Mouse (Mus musculus) Patski (cell line): ENCODE results near the gene Il31. TPM values are rescaled to one million over a fixed set of nuclear protein-coding genes. Genes with fewer than 3 reads are reported as not detected.

Source experiments
- ATAC-seq: fragments of 100-300 bp; one replicate; pipeline ENCODE4 v1.8.0; 2021
- CTCF ChIA-PET: fragments of 350-600 bp; sonication (Branson Sonifier 250); formaldehyde crosslinking; loops from one replicate; lab custom pipeline; 2022; ENCODE audit warnings: inconsistent platforms; lab: Charles Lee
- POLR2A ChIA-PET: fragments of 350-600 bp; sonication (Branson Sonifier 250); formaldehyde crosslinking; loops from one replicate; lab custom pipeline; 2022; ENCODE audit warnings: antibody characterized with exemption, inconsistent platforms; lab: Charles Lee
- DNase-seq: peaks from one replicate; pipeline ENCODE4 v3.0.0-alpha.2; 2011; ENCODE audit warnings: low read depth, low spot score
- H3K27me3 ChIP-seq: fragments of 371-371 bp; one replicate; pipeline ENCODE4 v1.5.1; 2021
- CTCF ChIP-seq: fragments of 100-300 bp; IDR thresholded peaks from one replicate; pipeline ENCODE4 v1.5.1; 2021
- in situ Hi-C: fragments of 300-500 bp; cut with MboI; formaldehyde crosslinking; loops from 3 replicates; pipeline ENCODE4 v1.11.1; 2018; ENCODE audit warnings: low pct_unique_long_range_greater_than_20kb, mixed read lengths
- polyA plus RNA-seq: library from polyadenylated mRNA; unstranded; gene quantifications from one replicate; pipeline ENCODE4 v1.2.3, GENCODE M21; 2021

Il31 gene
- polyA plus RNA-seq, 1 experiment from 2014 or later, result not detected

- in situ Hi-C loops, result no loop called here
- no peak for ATAC-seq
- no peaks in the 10 kb centered on the region for H3K27me3 ChIP-seq
- CTCF ChIA-PET, result interaction anchor here (1.3 to 1.9 kb wide), 2 partner anchors 12 to 26 kb away, joined by 3 to 7 read pairs; no protein-coding TSS in a partner anchor
- POLR2A ChIA-PET, result no interaction called here
- TF ChIP-seq CTCF, result no peak
- no peak for DNase-seq
Measured at GRCm38 (mm10) chr5:123473817-123474216, 15.5 kb downstream of the Il31 start.

GRCm38 (mm10) chr5:123470784-123471400 lies 18.4 kb downstream of the Il31 start:
- CTCF ChIA-PET, result interaction anchor here (1.4 kb wide), 1 partner anchor 24 kb away, joined by 3 read pairs; no protein-coding TSS in a partner anchor
- no peak for TF ChIP-seq CTCF
- DNase-seq, result no peak
- POLR2A ChIA-PET, result interaction anchor here (2.0 kb wide), 1 partner anchor 12 kb away, joined by 4 read pairs; no protein-coding TSS in a partner anchor
- in situ Hi-C loops, result no loop called here
- no peak for ATAC-seq
- no peaks in the 10 kb centered on the region for H3K27me3 ChIP-seq

DNA sequence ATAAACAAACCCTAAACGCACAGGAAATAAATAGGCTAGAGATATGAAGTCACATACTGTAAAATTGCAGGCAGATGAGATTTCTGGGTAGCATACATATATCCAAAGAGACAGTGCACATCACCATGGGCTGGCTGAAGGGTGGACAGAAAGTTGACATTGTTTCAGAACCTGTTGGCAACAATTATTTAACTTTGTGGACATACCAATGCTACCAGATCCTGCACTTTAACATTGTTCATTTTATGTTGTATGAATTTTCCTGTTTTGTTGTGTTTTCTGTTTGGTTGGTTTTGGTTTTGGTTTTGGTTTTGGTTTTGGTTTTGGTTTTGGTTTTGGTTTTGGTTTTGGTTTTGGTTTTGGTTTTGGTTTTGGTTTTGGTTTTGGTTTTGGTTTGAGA lies 24.7 kb downstream of the Il31 start:
- no peak for ATAC-seq
- POLR2A ChIA-PET, result no interaction called here
- CTCF ChIA-PET, result no interaction called here
- TF ChIP-seq CTCF, result no peak
- H3K27me3 ChIP-seq, result no peaks in the 10 kb centered on the region
- no peak for DNase-seq
- in situ Hi-C loops, result no loop called here

DNA sequence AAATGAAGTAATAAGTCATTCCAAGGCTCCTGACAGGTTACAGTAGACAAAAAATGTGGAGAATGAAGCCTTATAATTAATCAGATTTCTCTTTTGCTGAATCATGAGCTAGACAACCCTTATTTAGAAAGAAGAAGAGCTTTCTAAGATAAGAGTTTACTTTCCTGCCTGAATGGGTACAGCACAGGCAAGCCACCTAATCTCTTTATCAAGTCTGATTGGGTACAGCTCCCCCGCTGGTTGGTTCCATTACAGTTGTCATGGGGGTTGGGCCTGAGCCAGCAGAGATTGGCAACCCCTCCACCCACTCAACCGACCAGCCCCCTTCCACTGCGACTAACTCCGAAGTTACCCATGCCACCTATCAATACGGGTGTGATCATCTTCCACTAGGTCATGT lies 27.9 kb downstream of the Il31 start:
- ATAC-seq (no peak), DNase-seq (no peak)
- ChIA-PET CTCF (interaction anchor here (1.1 to 1.6 kb wide), 3 partner anchors 13 to 25 kb away, joined by 3 to 6 read pairs (median 5); no protein-coding TSS in a partner anchor), POLR2A (interaction anchor here (0.7 kb wide), 2 partner anchors 305 to 1384 kb away, joined by 3 to 4 read pairs; no protein-coding TSS in a partner anchor)
- no peak for TF ChIP-seq CTCF
- H3K27me3 ChIP-seq, result no peaks in the 10 kb centered on the region
- in situ Hi-C loops, result no loop called here

DNA sequence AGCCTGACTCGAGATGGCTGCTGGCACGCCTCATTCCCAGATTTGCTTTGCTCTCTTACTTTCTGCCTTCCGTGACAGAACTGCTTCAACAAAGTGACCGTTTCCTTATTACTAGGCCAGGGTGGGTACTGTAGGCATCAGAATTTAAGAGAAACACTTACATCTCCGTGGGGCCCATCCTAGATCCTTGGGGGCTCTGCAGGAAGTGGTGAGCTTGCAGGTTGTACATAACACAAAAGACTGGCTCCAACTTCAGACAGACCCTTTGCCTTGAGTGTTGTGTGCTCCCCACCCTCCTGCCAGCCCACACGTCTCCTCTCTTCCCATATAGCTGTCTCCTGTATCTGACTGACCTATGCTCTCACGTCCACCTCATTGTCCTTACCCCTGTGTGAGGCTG lies 37.4 kb downstream of the Il31 start:
- H3K27me3 ChIP-seq, result no peaks in the 10 kb centered on the region
- ChIA-PET CTCF (no interaction called here), POLR2A (no interaction called here)
- no peak for TF ChIP-seq CTCF
- no peak for ATAC-seq
- in situ Hi-C loops, result no loop called here
- no peak for DNase-seq

GRCm38 (mm10) chr5:123444849-123445334 lies 44.4 kb downstream of the Il31 start:
- ChIA-PET POLR2A (interaction anchor here (1.2 to 1.9 kb wide), 2 partner anchors 51 to 71 kb away, joined by 3 to 4 read pairs; no protein-coding TSS in a partner anchor), CTCF (interaction anchor here (0.5 to 7.5 kb wide), 10 partner anchors 8 to 85 kb away, joined by 3 to 65 read pairs (median 4); no protein-coding TSS in a partner anchor)
- in situ Hi-C loops, result loop anchor here (5.0 kb wide), 1 partner anchor 52 kb away; no protein-coding TSS in a partner anchor
- DNase-seq (no peak), ATAC-seq (no peak)
- no peaks in the 10 kb centered on the region for H3K27me3 ChIP-seq
- no peak for TF ChIP-seq CTCF

DNA sequence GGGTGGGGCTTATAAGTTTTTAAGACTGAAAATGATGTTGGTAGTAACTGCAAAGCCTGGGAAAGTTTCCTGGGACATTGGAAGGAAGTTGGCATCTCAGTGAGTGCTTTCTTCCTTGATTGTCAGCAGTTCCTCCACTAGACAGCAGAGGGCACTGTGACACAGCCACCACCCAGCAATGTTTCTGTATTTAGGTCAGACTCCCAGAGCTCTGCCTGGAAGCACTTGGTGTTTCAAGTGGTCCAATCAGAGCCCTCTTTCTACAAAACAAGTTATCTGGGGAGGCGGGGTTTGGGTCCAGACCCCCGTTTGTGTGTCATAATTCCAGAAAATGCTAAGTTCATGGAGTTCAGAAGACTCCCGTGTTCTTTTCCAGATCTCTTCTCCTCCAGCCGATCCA lies 45.2 kb downstream of the Il31 start:
- DNase-seq, result no peak
- no peak for ATAC-seq
- peak; percentile 96 for TF ChIP-seq CTCF
- H3K27me3 ChIP-seq, result no peaks in the 10 kb centered on the region
- ChIA-PET CTCF (interaction anchor here (0.9 to 7.5 kb wide), 11 partner anchors 10 to 166 kb away, joined by 3 to 65 read pairs (median 4); no protein-coding TSS in a partner anchor), POLR2A (interaction anchor here (1.9 kb wide), 1 partner anchor 52 kb away, joined by 4 read pairs; no protein-coding TSS in a partner anchor)
- in situ Hi-C loops, result loop anchor here (5.0 kb wide), 1 partner anchor 53 kb away; no protein-coding TSS in a partner anchor

- in situ Hi-C loops, result loop anchor here (5.0 kb wide), 1 partner anchor 55 kb away; no protein-coding TSS in a partner anchor
- DNase-seq (no peak), ATAC-seq (no peak)
- TF ChIP-seq CTCF, result no peak
- CTCF ChIA-PET, result interaction anchor here (1.3 to 7.5 kb wide), 3 partner anchors 40 to 65 kb away, joined by 3 to 65 read pairs (median 3); no protein-coding TSS in a partner anchor
- H3K27me3 ChIP-seq, result no peaks in the 10 kb centered on the region
- POLR2A ChIA-PET, result interaction anchor here (1.4 kb wide), 1 partner anchor 21 kb away, joined by 4 read pairs; no protein-coding TSS in a partner anchor
Measured at GRCm38 (mm10) chr5:123442283-123442682, 47.0 kb downstream of the Il31 start.

DNA sequence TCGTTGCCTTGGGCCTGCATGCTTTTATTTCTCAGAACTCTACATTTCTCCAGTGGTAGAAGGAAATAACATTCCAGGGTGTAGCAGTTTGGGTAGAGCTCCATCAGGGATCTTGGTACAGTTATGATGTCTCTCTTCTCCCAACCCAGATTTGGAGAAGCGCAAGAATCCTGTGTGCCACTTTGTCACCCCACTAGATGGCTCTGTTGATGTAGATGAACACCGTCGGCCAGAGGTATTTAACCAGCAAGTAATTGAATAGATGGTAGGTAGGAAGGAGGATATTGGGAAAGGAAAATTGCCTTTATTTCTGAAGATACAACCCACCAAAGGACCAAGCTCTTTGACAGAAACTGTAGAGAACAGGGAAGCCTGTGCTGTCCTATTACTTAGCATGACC lies 48.6 kb downstream of the Il31 start:
- CTCF ChIA-PET, result interaction anchor here (0.9 to 7.5 kb wide), 7 partner anchors 44 to 182 kb away, joined by 3 to 65 read pairs (median 3); no protein-coding TSS in a partner anchor
- POLR2A ChIA-PET, result no interaction called here
- DNase-seq (no peak), ATAC-seq (no peak)
- in situ Hi-C loops, result loop anchor here (5.0 kb wide), 1 partner anchor 57 kb away; no protein-coding TSS in a partner anchor
- H3K27me3 ChIP-seq, result no peaks in the 10 kb centered on the region
- no peak for TF ChIP-seq CTCF

GRCm38 (mm10) chr5:123439941-123440340 lies 49.3 kb downstream of the Il31 start:
- ChIA-PET CTCF (interaction anchor here (1.2 to 7.5 kb wide), 4 partner anchors 45 to 155 kb away, joined by 3 to 65 read pairs (median 4); no protein-coding TSS in a partner anchor), POLR2A (no interaction called here)
- ATAC-seq (no peak), DNase-seq (no peak)
- TF ChIP-seq CTCF, result peak; percentile 56
- no peaks in the 10 kb centered on the region for H3K27me3 ChIP-seq
- in situ Hi-C loops, result loop anchor here (5.0 to 10.0 kb wide), 2 partner anchors 57 to 155 kb away; no protein-coding TSS in a partner anchor
